In genomic region chr7:141950104-141951013, GRCm38 (mm10) we compare ENCODE assay signal across 9 mouse cellular contexts. TPM values are rescaled to one million over a fixed set of nuclear protein-coding genes. Genes with fewer than 3 reads are reported as not detected.
DNase-seq lines count a peak whose midpoint lies in the region; ATAC-seq and TF ChIP-seq lines count a peak whose summit lies in the region.
"Had no signal": no experiment of that assay in that cellular context is flagged by ENCODE, and none has a peak within 500 bp of the region (broad histone marks: within the 10 kb centered on the region; RNA-seq: fewer than 3 reads in every experiment).

No protein-coding gene starts in this region.

- peak; percentile 65 for ATAC-seq in intestine, embryonic 15.5 days
- peak; percentile 72 for ATAC-seq in midbrain, embryonic 11.5 days (ENCODE audit: low FRiP score)
- peak; percentile 48 for ATAC-seq in stomach, postnatal 0 days (ENCODE audit: low FRiP score, low TSS enrichment)

- DNase-seq in layer of hippocampus, postnatal 14 days (ENCODE audit: low spot score in 2 of 2), result peak; percentile 57 to 61
- no peak for DNase-seq in layer of hippocampus, postnatal 25 days (ENCODE audit: extremely low spot score in 1 of 2, low spot score in 1 of 2)
- peak; percentile 84 for DNase-seq in brain, embryonic 14.5 days (ENCODE audit: low read depth)
- DNase-seq in forebrain, embryonic 10.5 days (ENCODE audit: extremely low spot score, low spot score), result peak; percentile 60
- DNase-seq in midbrain, embryonic 11.5 days (ENCODE audit: low spot score, missing footprints), result peak; percentile 95
- peak; percentile 42 for DNase-seq in stomach, postnatal 0 days (ENCODE audit: low spot score)
- no peak for DNase-seq in spleen, postnatal 36 days (ENCODE audit: low spot score in 2 of 2)

- peaks cover 63% of the 10 kb centered on the region for H3K27me3 ChIP-seq in forebrain, embryonic 10.5 days (ENCODE audit: poor library complexity, severe bottlenecking)
- peaks cover 71% of the 10 kb centered on the region for H3K27me3 ChIP-seq in intestine, embryonic 15.5 days (replicated peaks)
- H3K27me3 ChIP-seq in midbrain, embryonic 11.5 days (ENCODE audit: control insufficient read depth, insufficient read depth, low read length), result peaks cover 3% of the 10 kb centered on the region; the same call in 1 of the 2 replicates
- H3K27me3 ChIP-seq in stomach, postnatal 0 days (ENCODE audit: control insufficient read depth, insufficient read depth, low read length), result peaks cover 13% of the 10 kb centered on the region

- peaks cover 70% of the 10 kb centered on the region for H3K4me1 ChIP-seq in forebrain, embryonic 10.5 days
- peaks cover 13% of the 10 kb centered on the region for H3K4me1 ChIP-seq in intestine, embryonic 15.5 days (replicated peaks)
- H3K4me1 ChIP-seq in midbrain, embryonic 11.5 days (ENCODE audit: control insufficient read depth, insufficient read depth, low read length), result peaks cover 43% of the 10 kb centered on the region
- no peaks in the 10 kb centered on the region; the same call in 1 of the 2 replicates for H3K4me1 ChIP-seq in stomach, postnatal 0 days (replicated peaks; ENCODE audit: control insufficient read depth, insufficient read depth)

- H3K9me3 ChIP-seq in forebrain, embryonic 10.5 days, result no peaks in the 10 kb centered on the region; the same call in 1 of the 2 replicates
- no peaks in the 10 kb centered on the region for H3K9me3 ChIP-seq in intestine, embryonic 15.5 days
- no peaks in the 10 kb centered on the region for H3K9me3 ChIP-seq in midbrain, embryonic 11.5 days (ENCODE audit: control insufficient read depth, low read length)
- H3K9me3 ChIP-seq in stomach, postnatal 0 days (ENCODE audit: control insufficient read depth, low read length), result peaks cover 2% of the 10 kb centered on the region; the same call in 1 of the 2 replicates

- TF ChIP-seq CTCF in brain, embryonic 14.5 days (IDR thresholded peaks at IDR 0.05; ENCODE audit: borderline replicate concordance, extremely low read depth, insufficient read depth, insufficient read length), result peak; percentile 48; the same call in 1 of the 2 replicates
- peak; percentile 38 for TF ChIP-seq CTCF in stomach, postnatal 0 days (IDR thresholded peaks at IDR 0.05; ENCODE audit: low read depth)

- H3K4me2 ChIP-seq in intestine, embryonic 15.5 days (replicated peaks), result peak overlapping the region; percentile 90
- peak overlapping the region; percentile 89 for H3K4me2 ChIP-seq in midbrain, embryonic 11.5 days
- H3K4me2 ChIP-seq in stomach, postnatal 0 days (replicated peaks; ENCODE audit: low read depth), result peak overlapping the region; percentile 65

- peak overlapping the region; percentile 99 for H3K27ac ChIP-seq in forebrain, embryonic 10.5 days
- no peak overlapping the region for H3K27ac ChIP-seq in intestine, embryonic 15.5 days
- H3K27ac ChIP-seq in midbrain, embryonic 11.5 days (ENCODE audit: low read depth, low read length), result peak overlapping the region; percentile 95
- peak overlapping the region; percentile 18; the same call in 1 of the 2 replicates for H3K27ac ChIP-seq in stomach, postnatal 0 days (replicated peaks)

- TF ChIP-seq EP300 in stomach, postnatal 0 days (optimal IDR thresholded peaks at IDR 0.05), result no peak

- peak overlapping the region; percentile 88 for H3K4me3 ChIP-seq in forebrain, embryonic 10.5 days
- peak overlapping the region; percentile 48 for H3K4me3 ChIP-seq in intestine, embryonic 15.5 days (replicated peaks)
- peak overlapping the region; percentile 97 for H3K4me3 ChIP-seq in midbrain, embryonic 11.5 days (ENCODE audit: low read depth, low read length)
- H3K4me3 ChIP-seq in stomach, postnatal 0 days (ENCODE audit: low read depth, low read length), result peak overlapping the region; percentile 40

- TF ChIP-seq POLR2A in brain, embryonic 14.5 days (IDR thresholded peaks at IDR 0.05; ENCODE audit: borderline replicate concordance, extremely low read depth, insufficient read depth, insufficient read length, poor library complexity, severe bottlenecking), result no peak

- H3K36me3 ChIP-seq in forebrain, embryonic 10.5 days (replicated peaks), result peaks cover 15% of the 10 kb centered on the region
- H3K36me3 ChIP-seq in intestine, embryonic 15.5 days, result no peaks in the 10 kb centered on the region
- peaks cover 8% of the 10 kb centered on the region for H3K36me3 ChIP-seq in midbrain, embryonic 11.5 days (ENCODE audit: control insufficient read depth, insufficient read depth, low read length)
- H3K36me3 ChIP-seq in stomach, postnatal 0 days (ENCODE audit: control insufficient read depth, insufficient read depth, low read length), result no peaks in the 10 kb centered on the region

- H3K9ac ChIP-seq in intestine, embryonic 15.5 days, result peak overlapping the region; percentile 44
- peak overlapping the region; percentile 100 for H3K9ac ChIP-seq in midbrain, embryonic 11.5 days (ENCODE audit: low read length)
- H3K9ac ChIP-seq in stomach, postnatal 0 days (ENCODE audit: low read length), result peak overlapping the region; percentile 56

- under 1% methylated on average over 80 of the region's 84 CpGs for WGBS in forebrain, embryonic 10.5 days
- 1% methylated on average over 68 of the region's 84 CpGs for WGBS in intestine, embryonic 15.5 days
- 1% methylated on average over 64 of the region's 84 CpGs for WGBS in midbrain, embryonic 11.5 days
- 2% methylated on average over 52 of the region's 84 CpGs for WGBS in stomach, postnatal 0 days

RNA-seq across cellular contexts. Expression of gene Brsk2, which starts 0.8 kb away (rescaled TPM):
- total RNA-seq in layer of hippocampus, postnatal 14 days (2021), result 100 to 1,000 TPM; 174 to 177 TPM
- 100 to 1,000 TPM; 170 to 190 TPM for total RNA-seq in layer of hippocampus, postnatal 25 days (2021)
- polyA plus RNA-seq in brain, embryonic 14.5 days (2012; rRNA removed), result 179 and 184 TPM in 2 replicates
- polyA plus RNA-seq in forebrain, embryonic 10.5 days (2016; fragmentation: Nextera tagmentation; extraction: Ambion mirVana), result 6.0 and 6.7 TPM in 2 replicates
- 1.3 and 1.8 TPM in 2 replicates for polyA plus RNA-seq in intestine, embryonic 15.5 days (2015; fragmentation: Nextera tagmentation; extraction: Ambion mirVana)
- polyA plus RNA-seq in midbrain, embryonic 11.5 days (2014; fragmentation: Nextera tagmentation; extraction: Ambion mirVana), result 9.9 and 11.4 TPM in 2 replicates
- polyA plus RNA-seq in stomach, postnatal 0 days (2015; fragmentation: Nextera tagmentation; extraction: Ambion mirVana), result 0.62 and 0.75 TPM in 2 replicates
- polyA plus RNA-seq: liver, adult 2 months had no signal

RNA-seq across cellular contexts. Expression of gene Tollip, which starts 32.1 kb away (rescaled TPM):
- 100 to 1,000 TPM; 135 to 142 TPM for total RNA-seq in layer of hippocampus, postnatal 14 days (2021)
- total RNA-seq in layer of hippocampus, postnatal 25 days (2021), result 100 to 1,000 TPM; 126 to 131 TPM
- polyA plus RNA-seq in brain, embryonic 14.5 days (2012; rRNA removed), result 86.3 and 87.4 TPM in 2 replicates
- 51.2 and 53.2 TPM in 2 replicates for polyA plus RNA-seq in forebrain, embryonic 10.5 days (2016; fragmentation: Nextera tagmentation; extraction: Ambion mirVana)
- polyA plus RNA-seq in intestine, embryonic 15.5 days (2015; fragmentation: Nextera tagmentation; extraction: Ambion mirVana), result 43.9 and 46.2 TPM in 2 replicates
- polyA plus RNA-seq in midbrain, embryonic 11.5 days (2014; fragmentation: Nextera tagmentation; extraction: Ambion mirVana), result 55.5 and 56.4 TPM in 2 replicates
- polyA plus RNA-seq in stomach, postnatal 0 days (2015; fragmentation: Nextera tagmentation; extraction: Ambion mirVana), result 33.2 and 33.4 TPM in 2 replicates

Comparison
In these comparisons a context has a peak if more than half of its experiments do, and no peak if none do; other contexts are left out.
1. DNase-seq: peak in layer of hippocampus, postnatal 14 days (2 of 2), brain, embryonic 14.5 days (single experiment), forebrain, embryonic 10.5 days (single experiment), midbrain, embryonic 11.5 days (single experiment) and stomach, postnatal 0 days (single experiment); none in layer of hippocampus, postnatal 25 days (0 of 2) and spleen, postnatal 36 days (0 of 2).
2. H3K4me3 ChIP-seq: peak in every context shown above with its lines; median percentile 97 in midbrain, embryonic 11.5 days; 88 in forebrain, embryonic 10.5 days; 48 in intestine, embryonic 15.5 days; 40 in stomach, postnatal 0 days.
3. H3K9ac ChIP-seq: peak in every context shown above with its lines; median percentile 100 in midbrain, embryonic 11.5 days; 56 in stomach, postnatal 0 days; 44 in intestine, embryonic 15.5 days.
4. RNA of gene Brsk2, which starts 0.8 kb away (polyA plus RNA-seq): 179 to 184 TPM in brain, embryonic 14.5 days; 9.9 to 11.4 TPM in midbrain, embryonic 11.5 days, 6.0 to 6.7 TPM in forebrain, embryonic 10.5 days, 1.3 to 1.8 TPM in intestine, embryonic 15.5 days and 0.62 to 0.75 TPM in stomach, postnatal 0 days; every median in the first group is over 10 times any median in the second.
5. Peak in every context shown above with its lines, with median percentiles within 50 percentile points of each other: ATAC-seq and H3K4me2 ChIP-seq.